Mouse (Mus musculus): ENCODE data around the gene Plpp7. TPM values are rescaled to one million over a fixed set of nuclear protein-coding genes. Genes with fewer than 3 reads are reported as not detected.

The Plpp7 gene
- polyA plus RNA-seq, 1 experiment: 6.0 TPM

- Histone ChIP-seq H3K27ac (ENCODE audit: insufficient read depth, low read depth, low read length) (no peak overlapping the region), H3K27me3 (replicated peaks; ENCODE audit: control insufficient read depth, insufficient read depth, low read length) (no peaks in the 10 kb centered on the region), H3K4me3 (ENCODE audit: insufficient read depth, low read depth, low read length) (no peak overlapping the region), H3K4me1 (ENCODE audit: control insufficient read depth, insufficient read depth, low read length) (no peaks in the 10 kb centered on the region), H3K36me3 (ENCODE audit: control insufficient read depth, insufficient read depth, low read length) (no peaks in the 10 kb centered on the region)
- 94% methylated on average over 4 of the region's 4 CpGs for WGBS
- TF ChIP-seq CTCF (conservative IDR thresholded peaks at IDR 0.05; ENCODE audit: insufficient read depth, insufficient read length, low read depth, low read length): no peak
- no peak for TF ChIP-seq POLR2A (IDR thresholded peaks at IDR 0.05; ENCODE audit: low read depth, low read length)
- no peak for DNase-seq
Observed at GRCm38 (mm10) chr2:32115851-32116268, 20.5 kb downstream of the Plpp7 start.

DNA sequence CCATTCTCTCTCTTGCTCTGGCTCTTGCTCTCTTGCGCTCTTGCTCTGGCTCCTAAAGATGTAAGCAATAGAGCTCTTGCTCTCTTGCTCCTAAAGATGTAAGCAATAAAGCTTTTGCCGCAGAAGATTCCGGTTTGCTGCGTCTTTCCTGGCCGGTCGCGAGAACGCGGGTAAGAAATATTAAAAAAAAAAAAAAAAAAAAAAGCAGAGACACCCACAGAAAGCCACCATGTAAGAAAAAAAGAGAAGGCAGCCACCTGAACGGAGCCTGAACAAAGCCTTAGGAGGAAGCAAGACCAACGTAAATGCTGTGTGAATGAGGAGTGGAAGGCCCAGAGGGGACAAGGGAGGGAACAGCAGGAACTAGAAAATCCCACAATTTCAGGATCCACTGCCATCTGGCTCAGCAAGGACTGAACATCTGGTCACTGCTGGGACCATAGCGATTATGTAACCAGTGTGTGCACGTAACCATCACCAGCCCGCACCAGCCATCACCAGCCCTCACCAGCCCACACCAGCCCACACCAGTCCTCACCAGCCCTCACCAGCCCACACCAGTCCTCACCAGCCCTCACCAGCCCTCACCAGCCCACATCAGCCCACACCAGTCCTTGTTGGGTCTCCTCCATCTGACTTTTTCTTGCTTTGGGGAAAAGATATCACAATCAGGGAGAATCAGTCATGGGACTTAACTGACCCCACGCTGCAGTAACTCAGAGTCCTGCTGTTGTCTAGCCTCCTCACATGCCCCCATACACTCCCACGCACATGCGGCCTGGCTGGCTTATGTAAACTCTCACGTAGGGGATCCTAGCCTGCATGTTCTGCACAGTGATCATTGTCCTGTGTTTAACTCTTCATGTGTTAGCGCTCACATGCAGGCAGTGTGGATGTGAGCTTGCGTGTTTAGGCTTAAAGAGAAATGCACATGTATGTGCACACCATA lies 24.7 kb downstream of the Plpp7 start:
- no peaks in the 10 kb centered on the region for H3K36me3 ChIP-seq (ENCODE audit: control insufficient read depth, insufficient read depth, low read length)
- no peak overlapping the region for H3K4me3 ChIP-seq (ENCODE audit: insufficient read depth, low read depth, low read length)
- DNase-seq: no peak
- H3K4me1 ChIP-seq (ENCODE audit: control insufficient read depth, insufficient read depth, low read length): no peaks in the 10 kb centered on the region
- H3K27me3 ChIP-seq (replicated peaks; ENCODE audit: control insufficient read depth, insufficient read depth, low read length): no peaks in the 10 kb centered on the region
- WGBS: 86% methylated on average over 20 of the region's 20 CpGs
- H3K27ac ChIP-seq (ENCODE audit: insufficient read depth, low read depth, low read length): no peak overlapping the region
- TF ChIP-seq POLR2A (IDR thresholded peaks at IDR 0.05; ENCODE audit: low read depth, low read length) (no peak), CTCF (conservative IDR thresholded peaks at IDR 0.05; ENCODE audit: insufficient read depth, insufficient read length, low read depth, low read length) (no peak)

GRCm38 (mm10) chr2:32121150-32121549 lies 25.8 kb downstream of the Plpp7 start:
- Histone ChIP-seq H3K4me3 (ENCODE audit: insufficient read depth, low read depth, low read length) (no peak overlapping the region), H3K36me3 (ENCODE audit: control insufficient read depth, insufficient read depth, low read length) (no peaks in the 10 kb centered on the region), H3K27ac (ENCODE audit: insufficient read depth, low read depth, low read length) (no peak overlapping the region), H3K4me1 (ENCODE audit: control insufficient read depth, insufficient read depth, low read length) (no peaks in the 10 kb centered on the region), H3K27me3 (replicated peaks; ENCODE audit: control insufficient read depth, insufficient read depth, low read length) (no peaks in the 10 kb centered on the region)
- no peak for TF ChIP-seq POLR2A (IDR thresholded peaks at IDR 0.05; ENCODE audit: low read depth, low read length)
- no peak for TF ChIP-seq CTCF (conservative IDR thresholded peaks at IDR 0.05; ENCODE audit: insufficient read depth, insufficient read length, low read depth, low read length)
- no peak for DNase-seq
- WGBS: 61% methylated on average over 5 of the region's 5 CpGs

GRCm38 (mm10) chr2:32121785-32122184 lies 26.5 kb downstream of the Plpp7 start:
- TF ChIP-seq POLR2A (IDR thresholded peaks at IDR 0.05; ENCODE audit: low read depth, low read length) (no peak), CTCF (conservative IDR thresholded peaks at IDR 0.05; ENCODE audit: insufficient read depth, insufficient read length, low read depth, low read length) (no peak)
- Histone ChIP-seq H3K27me3 (replicated peaks; ENCODE audit: control insufficient read depth, insufficient read depth, low read length) (no peaks in the 10 kb centered on the region), H3K36me3 (ENCODE audit: control insufficient read depth, insufficient read depth, low read length) (no peaks in the 10 kb centered on the region), H3K4me3 (ENCODE audit: insufficient read depth, low read depth, low read length) (no peak overlapping the region), H3K4me1 (ENCODE audit: control insufficient read depth, insufficient read depth, low read length) (no peaks in the 10 kb centered on the region), H3K27ac (ENCODE audit: insufficient read depth, low read depth, low read length) (no peak overlapping the region)
- WGBS: 87% methylated on average over 2 of the region's 2 CpGs
- no peak for DNase-seq

- Histone ChIP-seq H3K4me3 (ENCODE audit: insufficient read depth, low read depth, low read length) (no peak overlapping the region), H3K36me3 (ENCODE audit: control insufficient read depth, insufficient read depth, low read length) (no peaks in the 10 kb centered on the region), H3K27ac (ENCODE audit: insufficient read depth, low read depth, low read length) (no peak overlapping the region), H3K27me3 (replicated peaks; ENCODE audit: control insufficient read depth, insufficient read depth, low read length) (no peaks in the 10 kb centered on the region), H3K4me1 (ENCODE audit: control insufficient read depth, insufficient read depth, low read length) (no peaks in the 10 kb centered on the region)
- WGBS: 44% methylated on average over 16 of the region's 16 CpGs
- TF ChIP-seq POLR2A (IDR thresholded peaks at IDR 0.05; ENCODE audit: low read depth, low read length) (no peak), CTCF (conservative IDR thresholded peaks at IDR 0.05; ENCODE audit: insufficient read depth, insufficient read length, low read depth, low read length) (no peak)
- no peak for DNase-seq
Observed at GRCm38 (mm10) chr2:32127653-32128535, 32.6 kb downstream of the Plpp7 start.

DNA sequence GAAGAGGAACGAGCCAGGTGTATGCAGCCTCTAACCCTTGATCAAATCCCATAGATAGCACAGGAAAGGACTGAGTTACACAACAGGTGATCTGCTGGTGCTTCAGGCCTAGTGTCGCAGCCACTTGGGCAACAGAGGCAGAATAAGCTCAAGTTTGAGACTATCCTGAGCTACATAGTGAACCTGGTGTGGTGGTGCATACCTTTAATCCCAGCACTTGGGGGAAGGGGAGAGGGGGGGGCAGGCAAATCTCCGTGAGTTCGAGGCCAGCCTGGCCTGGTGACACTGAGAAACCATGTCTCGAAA lies 33.2 kb downstream of the Plpp7 start:
- no peak overlapping the region for H3K27ac ChIP-seq (ENCODE audit: insufficient read depth, low read depth, low read length)
- TF ChIP-seq POLR2A (IDR thresholded peaks at IDR 0.05; ENCODE audit: low read depth, low read length) (no peak), CTCF (conservative IDR thresholded peaks at IDR 0.05; ENCODE audit: insufficient read depth, insufficient read length, low read depth, low read length) (no peak)
- WGBS: 85% methylated on average over 5 of the region's 5 CpGs
- no peaks in the 10 kb centered on the region for H3K4me1 ChIP-seq (ENCODE audit: control insufficient read depth, insufficient read depth, low read length)
- DNase-seq: no peak
- H3K4me3 ChIP-seq (ENCODE audit: insufficient read depth, low read depth, low read length): no peak overlapping the region
- no peaks in the 10 kb centered on the region for H3K27me3 ChIP-seq (replicated peaks; ENCODE audit: control insufficient read depth, insufficient read depth, low read length)
- no peaks in the 10 kb centered on the region for H3K36me3 ChIP-seq (ENCODE audit: control insufficient read depth, insufficient read depth, low read length)

Data from kidney, adult 2 months (tissue).